Mouse (Mus musculus) ZHBTc4 (cell line): Measurements from ENCODE around the gene St6galnac1.
"Not testable (repeated sequence)": the region's sequence is repeated elsewhere in the genome, so short reads cannot be mapped to it uniquely, and the experiment has no call there.

Experiments used
- DNase-seq: peaks from one replicate; pipeline ENCODE4 v3.0.0-alpha.2; 2011; ENCODE audit warnings: low read depth, low spot score

St6galnac1 gene

GRCm38 (mm10) chr11:116775407-116775806, at the start of gene St6galnac1:
Gene St6galnac1 (minus strand): TSS chr11:116775507.
- DNase-seq = no peak

- DNase-seq = not testable (repeated sequence)
Measured at GRCm38 (mm10) chr11:116823885-116824284, 48.6 kb upstream of the St6galnac1 start.

DNA sequence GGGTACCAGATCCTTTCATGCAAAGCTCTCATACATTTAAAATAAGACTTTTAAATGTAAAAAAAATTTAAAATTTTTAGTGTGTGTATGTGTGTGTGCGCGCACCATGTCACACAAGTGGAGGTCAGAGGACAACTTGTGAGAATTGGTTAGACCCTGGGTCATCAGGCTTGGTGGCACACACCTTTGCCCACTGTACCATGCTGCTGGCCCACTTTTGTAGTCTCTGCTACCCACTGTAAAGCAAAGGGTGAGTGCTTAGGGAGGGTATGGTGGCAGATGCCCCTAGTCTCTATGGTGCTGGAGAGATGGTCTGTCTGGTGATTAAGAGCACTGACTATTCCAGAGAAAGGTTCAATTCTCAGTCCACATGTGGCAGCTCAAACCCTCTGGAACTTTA, 47.9 kb upstream of the St6galnac1 start:
- DNase-seq = no peak

GRCm38 (mm10) chr11:116822626-116823025, 47.3 kb upstream of the St6galnac1 start:
- DNase-seq = no peak

GRCm38 (mm10) chr11:116822215-116822614, 46.9 kb upstream of the St6galnac1 start:
- DNase-seq = no peak

GRCm38 (mm10) chr11:116821057-116821940, 46.0 kb upstream of the St6galnac1 start:
- DNase-seq = no peak

DNA sequence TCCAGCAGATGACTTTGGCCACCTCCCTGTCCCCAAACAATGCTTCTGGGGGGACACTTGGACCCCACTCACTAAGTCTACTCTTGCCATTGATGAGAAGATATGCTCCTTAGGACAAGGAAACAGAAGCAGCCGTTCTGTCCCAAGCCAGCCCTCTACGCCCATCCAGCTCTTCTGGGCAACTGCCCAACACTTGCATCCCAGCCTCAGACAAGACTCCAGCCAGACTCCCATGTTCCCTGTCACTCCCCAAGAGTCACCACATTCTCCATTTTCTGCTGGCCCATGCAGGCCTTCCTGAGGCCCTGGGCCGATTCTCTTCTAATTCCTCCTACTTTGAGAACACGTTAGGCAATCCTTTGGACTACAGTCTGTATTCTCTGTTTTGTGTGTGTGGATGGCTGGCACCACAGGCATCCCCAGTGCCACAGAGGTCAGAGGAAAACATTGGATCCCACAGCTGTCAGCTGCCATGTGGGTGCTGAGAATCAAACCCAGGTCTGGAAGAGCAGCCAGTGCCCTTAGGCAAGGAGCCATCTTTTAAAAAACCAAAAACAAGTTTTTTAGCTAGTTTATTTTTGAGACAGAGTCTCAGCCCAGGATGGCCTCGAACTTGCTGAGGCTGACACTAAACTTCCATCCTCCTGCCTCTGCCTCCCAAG, 44.8 kb upstream of the St6galnac1 start:
- DNase-seq = no peak

DNA sequence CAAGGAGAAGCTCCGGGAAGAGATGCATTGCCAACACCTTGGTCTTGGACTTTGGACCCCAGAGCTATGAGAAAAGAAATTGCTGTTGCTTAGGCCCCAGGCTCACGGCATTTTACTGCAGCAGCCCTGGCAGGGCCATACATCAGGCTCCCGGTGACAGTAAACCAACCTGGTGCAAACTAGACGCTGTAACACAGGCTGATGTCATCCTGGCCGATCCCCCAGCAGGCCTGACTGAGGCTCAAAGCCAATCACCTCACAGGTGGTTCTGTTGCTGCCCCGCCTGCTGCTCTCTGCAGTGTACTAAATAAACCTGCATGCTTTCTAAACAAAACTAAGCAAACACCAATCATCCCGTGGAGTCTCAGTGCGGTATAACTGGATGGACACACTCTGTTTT, 43.4 kb upstream of the St6galnac1 start:
- no peak for DNase-seq

DNA sequence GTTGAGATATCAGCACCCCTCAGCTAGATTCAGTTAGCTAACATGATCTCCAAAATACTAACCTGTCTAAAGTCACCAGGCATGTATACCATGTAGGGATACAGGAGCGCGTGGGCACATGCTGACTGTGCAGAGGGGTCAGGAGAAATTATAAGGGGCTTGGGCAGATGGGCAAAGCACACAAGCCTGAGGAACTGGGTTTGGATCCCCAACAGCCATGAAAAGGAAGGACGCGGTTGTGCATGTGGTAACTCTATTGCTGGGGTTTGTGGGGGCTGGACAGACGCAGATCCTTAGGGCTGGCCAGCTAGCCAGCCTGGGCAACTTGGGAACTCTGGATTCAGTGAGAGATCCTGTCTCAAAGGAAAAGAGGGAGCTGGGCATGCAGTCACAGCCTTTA, 42.3 kb upstream of the St6galnac1 start:
- DNase-seq = no peak

DNA sequence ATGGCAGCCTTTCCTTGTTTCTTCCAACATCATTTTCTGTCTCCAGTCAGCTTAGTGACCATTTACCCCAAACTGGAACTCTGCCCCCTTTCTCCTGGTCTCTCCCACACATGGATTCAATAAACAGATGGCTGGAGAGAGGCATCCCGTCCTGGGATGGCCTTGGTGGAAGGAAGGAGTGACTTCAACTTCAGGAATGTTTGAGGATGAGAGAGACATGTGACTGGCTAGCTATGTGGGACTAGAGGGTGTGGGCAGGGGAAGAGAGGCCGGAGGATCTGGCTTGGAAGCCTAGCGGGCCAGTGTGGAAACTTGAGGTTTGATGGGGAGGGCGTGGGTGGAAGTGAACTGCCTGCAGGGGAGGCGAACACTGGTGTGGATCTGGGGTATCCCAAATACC, 41.5 kb upstream of the St6galnac1 start:
- DNase-seq = no peak

DNA sequence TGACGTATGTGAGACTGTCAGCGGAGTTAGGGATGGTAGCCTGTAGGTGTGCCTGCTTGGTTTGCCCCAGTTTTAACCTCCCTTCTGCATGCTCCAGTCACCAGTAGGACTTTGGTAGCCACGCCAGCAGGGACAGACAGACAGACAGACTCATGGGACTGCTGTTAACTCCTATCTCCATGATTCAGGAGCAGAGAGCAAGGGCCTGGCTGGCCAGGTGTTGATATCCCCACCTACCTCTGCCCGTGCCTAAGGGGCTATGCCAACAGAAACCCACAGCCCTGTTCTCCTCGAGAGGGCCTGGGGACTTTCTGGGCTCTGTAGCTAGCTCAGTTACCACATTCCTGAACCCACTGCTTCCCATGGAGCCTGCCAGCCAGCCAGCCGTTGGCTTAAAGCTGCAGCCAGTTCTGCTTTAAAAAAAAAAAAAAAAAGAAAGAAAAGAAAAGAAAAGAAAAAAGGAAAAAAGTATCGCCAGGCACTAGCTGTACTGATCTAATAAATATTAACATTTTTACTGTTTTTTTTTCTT, 39.6 kb upstream of the St6galnac1 start:
- DNase-seq = no peak

GRCm38 (mm10) chr11:116814076-116814883, 39.0 kb upstream of the St6galnac1 start:
- no peak for DNase-seq

- DNase-seq = no peak
Measured at GRCm38 (mm10) chr11:116813610-116814009, 38.3 kb upstream of the St6galnac1 start.

DNA sequence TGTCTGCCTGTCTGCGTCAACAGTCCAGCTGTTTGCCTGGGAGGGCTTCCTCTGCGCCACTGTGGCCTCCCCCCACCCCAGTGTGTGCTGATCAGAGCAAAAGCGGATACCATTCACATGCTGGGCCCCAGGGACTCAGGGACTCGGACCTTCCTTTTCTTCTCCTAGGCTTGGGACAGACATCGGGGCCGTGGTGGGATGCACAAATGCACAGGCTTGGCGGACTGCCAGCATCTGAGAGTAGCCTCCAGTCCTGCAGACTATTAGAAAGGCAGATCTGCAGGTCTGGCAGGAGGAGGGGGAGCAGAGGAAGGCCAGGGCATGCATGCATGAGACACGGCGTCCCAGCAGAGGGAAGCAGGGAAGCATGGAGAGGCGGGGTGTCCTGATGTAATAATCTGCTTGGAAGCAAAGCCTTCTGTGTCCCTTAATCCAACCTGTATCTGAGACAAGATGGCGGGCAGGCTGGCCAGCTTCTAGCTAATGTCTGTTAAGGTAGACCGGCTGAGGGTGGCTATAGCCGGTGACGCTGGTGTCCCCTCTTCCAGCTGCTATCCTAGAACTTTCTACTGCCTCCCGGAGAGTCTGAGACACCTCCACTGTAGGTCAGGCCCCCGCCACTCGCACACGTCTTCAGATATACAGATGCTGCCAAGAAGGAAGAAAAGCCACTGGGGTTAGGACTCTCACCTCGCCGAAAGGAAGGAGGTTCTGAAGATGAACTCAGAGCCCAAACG, 37.7 kb upstream of the St6galnac1 start:
- DNase-seq = no peak

- DNase-seq = peak; percentile 82
Measured at GRCm38 (mm10) chr11:116810983-116811901, 35.9 kb upstream of the St6galnac1 start.

- DNase-seq = no peak
Measured at GRCm38 (mm10) chr11:116810528-116810927, 35.2 kb upstream of the St6galnac1 start.

DNA sequence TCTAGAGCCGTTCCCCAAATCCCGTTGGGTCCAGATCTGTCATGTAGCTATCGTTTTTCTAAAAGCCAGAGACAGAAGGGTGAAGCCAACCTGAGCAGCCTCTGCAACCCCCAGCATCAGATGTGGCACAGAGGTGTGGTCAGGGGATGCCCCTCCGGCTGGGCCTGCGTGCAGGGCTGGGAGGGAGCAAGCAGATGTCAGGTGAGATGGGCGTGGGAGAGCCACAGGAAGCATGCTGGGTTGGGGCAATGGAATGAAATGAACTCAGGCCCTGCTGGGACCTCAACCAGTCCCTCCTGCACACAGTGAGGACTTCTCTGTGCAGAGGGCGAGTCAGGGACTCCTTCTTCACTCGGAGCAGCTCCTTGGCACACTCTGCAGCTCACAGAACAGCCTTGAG, 34.2 kb upstream of the St6galnac1 start:
- no peak for DNase-seq

DNA sequence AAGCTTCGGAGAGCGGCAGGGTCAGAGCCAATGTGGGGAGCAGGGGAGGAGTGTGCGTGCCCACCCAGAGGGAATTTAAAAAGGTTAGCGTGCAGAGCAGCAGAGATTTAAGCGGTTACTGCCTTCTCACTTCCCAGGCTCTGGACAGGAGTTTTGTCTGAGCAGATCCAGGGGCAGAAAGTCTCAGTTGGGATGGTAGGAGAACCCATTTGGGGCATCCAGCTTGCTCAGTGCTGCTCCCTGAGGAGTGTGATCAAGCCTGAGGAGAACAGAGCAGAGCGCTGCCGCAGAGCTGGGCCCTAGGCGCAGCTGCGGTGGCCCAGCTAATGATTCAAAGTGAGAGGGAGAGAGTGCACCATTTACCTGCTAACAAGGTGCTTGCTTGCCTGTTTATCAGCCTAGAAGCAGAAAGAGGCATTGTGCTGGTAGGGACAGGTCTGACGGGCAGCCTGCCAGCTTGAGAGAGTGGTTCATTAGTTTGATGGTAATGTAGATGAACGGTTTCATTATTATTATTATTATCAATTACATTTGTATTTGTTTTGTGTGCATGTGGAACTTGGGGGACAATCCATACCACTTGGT, 33.6 kb upstream of the St6galnac1 start:
- no peak for DNase-seq

GRCm38 (mm10) chr11:116807938-116808606, 32.8 kb upstream of the St6galnac1 start:
- DNase-seq = peak; percentile 82
